Mouse (Mus musculus) lung, embryonic 14.5 days (tissue): Measurements from ENCODE around the gene Mtrf1. TPM values are rescaled to one million over a fixed set of nuclear protein-coding genes. Genes with fewer than 3 reads are reported as not detected.
"Not testable (repeated sequence)": the region's sequence is repeated elsewhere in the genome, so short reads cannot be mapped to it uniquely, and the experiment has no call there.

Experiments used
- ATAC-seq: fragments of 200-750 bp; cut with Nextera tagmentation; 2 replicates; pipeline ENCODE4 v1.8.0; 2017; ENCODE audit warnings: mild to moderate bottlenecking, moderate TSS enrichment, moderate library complexity; ENCODE audit not compliant: insufficient read depth
- DNase-seq: peaks from one replicate; pipeline ENCODE4 v3.0.0-alpha.2; 2015
- H3K27ac ChIP-seq: fragments of 300-500 bp; sonication (generic); 2 replicates; pipeline ENCODE4 v1.5.1; 2014; ENCODE audit warnings: low read depth, mild to moderate bottlenecking, moderate library complexity
- H3K27me3 ChIP-seq: fragments of 300-500 bp; sonication (generic); 2 replicates; pipeline ENCODE4 v1.6.1; 2014; ENCODE audit warnings: low read length, control low read depth; ENCODE audit not compliant: insufficient read depth
- H3K36me3 ChIP-seq: fragments of 300-500 bp; sonication (generic); 2 replicates; pipeline ENCODE4 v1.6.1; 2014; ENCODE audit warnings: control low read depth; ENCODE audit not compliant: insufficient read depth
- H3K4me1 ChIP-seq: fragments of 300-500 bp; sonication (generic); 2 replicates; pipeline ENCODE4 v1.6.1; 2014; ENCODE audit warnings: antibody characterized with exemption, control low read depth; ENCODE audit not compliant: insufficient read depth
- H3K4me2 ChIP-seq: fragments of 300-500 bp; sonication (generic); 2 replicates; pipeline ENCODE4 v1.6.1; 2014; ENCODE audit warnings: mild to moderate bottlenecking
- H3K4me3 ChIP-seq: fragments of 300-500 bp; sonication (generic); 2 replicates; pipeline ENCODE4 v1.5.1; 2014; ENCODE audit warnings: low read depth, low read length
- H3K9ac ChIP-seq: fragments of 300-500 bp; sonication (generic); 2 replicates; pipeline ENCODE4 v1.6.1; 2014
- H3K9me3 ChIP-seq: fragments of 300-500 bp; sonication (generic); 2 replicates; pipeline ENCODE4 v1.6.1; 2016; ENCODE audit warnings: low read depth, low read length, control low read depth
- CTCF ChIP-seq: IDR thresholded peaks from 2 replicates; pipeline ENCODE4 v1.5.1; 2016; ENCODE audit warnings: antibody characterized with exemption, low read depth
- WGBS: fragments of 180-500 bp; shearing (Covaris S2); extraction: QIAGEN DNeasy Blood & Tissue Kit; methylation state at CpG from one replicate; pipeline ENCODE4 v1.1.7; 2014; 5-methylcytosine and 5-hydroxymethylcytosine counted together
- polyA plus RNA-seq: library from polyadenylated mRNA; unstranded; fragments of >200 nt; fragmentation: Nextera tagmentation; extraction: Ambion mirVana; gene quantifications from 2 replicates; pipeline ENCODE4 v1.2.1, GENCODE M21; 2014

Gene Mtrf1
- polyA plus RNA-seq, 1 experiment from 2014 or later = 10.1 TPM

DNA sequence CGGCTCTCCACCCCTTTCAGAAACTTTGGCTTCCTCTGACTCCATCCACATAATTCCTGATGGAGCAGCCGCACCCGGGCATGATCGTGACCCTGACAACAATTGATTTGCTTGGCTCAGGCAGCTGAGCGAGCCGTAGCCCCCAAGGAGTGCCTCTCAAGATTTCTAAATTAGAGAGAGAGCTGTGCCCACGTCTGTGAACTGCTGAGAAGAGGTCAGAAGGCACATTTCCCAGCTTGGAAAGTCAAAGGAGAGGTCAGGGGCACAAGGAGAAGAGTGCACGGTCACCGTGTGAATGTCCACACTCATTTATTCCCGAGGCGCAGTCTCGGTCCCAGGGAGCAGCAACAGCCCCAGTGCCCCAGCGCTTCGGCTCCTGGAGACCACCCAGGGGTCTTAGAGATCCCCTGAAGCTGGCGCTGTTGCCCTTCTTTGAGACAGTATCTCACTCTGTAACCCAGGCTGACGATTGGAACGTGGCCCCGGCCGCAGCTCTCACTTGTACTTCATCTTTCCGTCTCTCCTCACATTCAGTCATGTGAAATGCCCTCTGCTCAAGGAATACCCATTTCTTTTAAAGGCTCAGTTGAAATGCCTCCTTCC lies 22.6 kb downstream of the Mtrf1 start:
- WGBS = 61% methylated on average over 20 of the region's 20 CpGs
- Histone ChIP-seq H3K27me3 (no peaks in the 10 kb centered on the region), H3K9me3 (no peaks in the 10 kb centered on the region), H3K9ac (no peak overlapping the region), H3K27ac (no peak overlapping the region), H3K4me1 (no peaks in the 10 kb centered on the region), H3K4me2 (no peak overlapping the region), H3K4me3 (no peak overlapping the region), H3K36me3 (peaks cover 12% of the 10 kb centered on the region; the same call in 1 of the 2 replicates)
- DNase-seq = no peak
- ATAC-seq = no peak
- no peak for TF ChIP-seq CTCF

DNA sequence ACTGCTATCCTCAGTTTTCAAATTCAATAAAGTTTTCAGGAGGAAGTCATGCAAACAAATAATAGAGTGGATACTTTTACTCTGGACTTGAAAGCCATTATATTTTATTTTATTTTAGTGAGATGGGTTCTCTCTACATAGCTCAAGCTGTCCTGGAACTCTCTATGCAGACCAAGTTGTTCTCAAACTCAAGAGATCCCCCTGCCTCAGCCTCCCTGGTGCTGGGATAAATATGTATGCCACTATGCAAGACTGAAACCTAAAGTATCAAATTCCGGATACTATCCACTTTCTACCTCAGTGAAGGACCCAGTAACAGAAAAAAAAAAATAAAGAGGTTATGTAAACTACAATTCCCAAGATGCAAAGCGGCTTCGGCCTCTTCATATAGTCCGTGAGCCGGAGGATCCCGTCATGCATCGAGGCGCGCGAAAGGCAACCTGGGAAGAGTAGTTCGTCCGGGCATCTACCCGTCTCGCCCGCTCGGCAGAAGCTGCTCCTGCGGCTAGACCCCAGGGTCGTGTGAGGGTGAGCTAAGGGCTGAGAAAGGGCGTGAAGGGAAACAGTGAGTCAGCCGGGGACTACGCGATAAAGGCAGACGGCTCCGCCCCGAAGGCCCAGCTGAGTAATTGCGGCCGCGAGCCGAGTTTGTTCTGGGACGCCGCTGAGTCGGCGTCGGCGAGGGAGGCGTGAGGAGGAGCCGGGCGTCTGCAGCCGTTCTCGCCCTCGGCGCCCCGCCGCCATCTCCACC lies 28.6 kb downstream of the Mtrf1 start, which contains the start of gene Kbtbd7:
TSS of gene Kbtbd7 (plus strand) at position 533 of the 751 bp plus-strand sequence.
- WGBS = under 1% methylated on average over 44 of the region's 44 CpGs
- Histone ChIP-seq H3K27me3 (no peaks in the 10 kb centered on the region), H3K4me2 (peak within 1 kb of the TSS; percentile 57), H3K36me3 (peaks cover 8% of the 10 kb centered on the region; the same call in 1 of the 2 replicates), H3K27ac (peak within 1 kb of the TSS; percentile 72), H3K9me3 (peaks cover 11% of the 10 kb centered on the region), H3K4me1 (no peaks in the 10 kb centered on the region), H3K9ac (peak within 1 kb of the TSS; percentile 58), H3K4me3 (peak within 1 kb of the TSS; percentile 49)
- ATAC-seq (peak; percentile 99), DNase-seq (peak; percentile 97)
- TF ChIP-seq CTCF = no peak

DNA sequence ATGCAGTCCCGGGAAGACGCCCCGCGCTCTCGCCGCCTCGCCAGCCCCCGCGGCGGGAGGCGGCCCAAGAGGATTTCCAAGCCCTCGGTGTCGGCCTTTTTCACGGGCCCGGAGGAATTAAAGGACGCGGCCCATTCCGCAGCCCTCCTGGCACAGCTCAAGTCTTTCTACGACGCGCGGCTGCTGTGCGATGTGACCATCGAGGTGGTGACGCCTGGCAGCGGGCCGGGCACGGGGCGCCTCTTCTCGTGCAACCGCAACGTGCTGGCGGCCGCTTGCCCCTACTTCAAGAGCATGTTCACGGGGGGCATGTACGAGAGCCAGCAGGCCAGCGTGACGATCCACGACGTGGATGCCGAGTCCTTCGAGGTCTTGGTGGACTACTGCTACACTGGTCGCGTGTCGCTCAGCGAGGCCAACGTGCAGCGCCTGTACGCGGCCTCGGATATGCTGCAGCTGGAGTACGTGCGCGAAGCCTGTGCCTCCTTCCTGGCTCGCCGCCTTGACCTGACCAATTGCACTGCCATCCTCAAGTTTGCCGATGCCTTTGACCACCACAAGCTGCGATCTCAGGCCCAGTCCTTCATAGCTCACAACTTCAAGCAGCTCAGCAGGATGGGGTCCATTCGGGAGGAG lies 29.3 kb downstream of the Mtrf1 start:
- WGBS = 47% methylated on average over 8 of the region's 59 CpGs
- Histone ChIP-seq H3K27ac (peak overlapping the region; percentile 72), H3K9me3 (peaks cover 11% of the 10 kb centered on the region), H3K4me3 (peak overlapping the region; percentile 49), H3K4me2 (peak overlapping the region; percentile 57), H3K9ac (peak overlapping the region; percentile 58)
- H3K4me1 ChIP-seq, H3K27me3 ChIP-seq, H3K36me3 ChIP-seq, DNase-seq: not testable (repeated sequence)
- ATAC-seq = peak; percentile 59

DNA sequence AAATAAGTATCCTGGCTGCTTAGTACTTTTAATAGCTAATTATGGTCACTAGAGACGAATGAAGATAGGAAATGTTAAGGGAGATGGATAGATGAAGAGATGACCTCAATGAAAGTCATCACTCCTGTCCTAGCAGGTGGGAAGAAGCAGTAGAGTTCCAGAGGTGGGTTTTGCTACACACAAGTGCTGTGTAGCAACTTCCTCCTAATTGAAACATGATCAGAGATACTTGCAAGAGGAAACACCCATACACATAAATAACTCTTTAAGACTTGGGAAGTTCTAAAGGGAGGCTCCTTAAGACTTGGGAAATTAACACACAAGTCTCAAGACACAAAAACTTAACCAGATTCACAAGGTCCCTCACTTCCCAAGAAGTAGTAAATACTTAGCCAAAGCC lies 36.5 kb downstream of the Mtrf1 start:
- ATAC-seq = no peak
- no peaks in the 10 kb centered on the region for H3K9me3 ChIP-seq
- H3K4me2 ChIP-seq = no peak overlapping the region
- H3K4me1 ChIP-seq = no peaks in the 10 kb centered on the region
- no peak overlapping the region for H3K27ac ChIP-seq
- no peak for TF ChIP-seq CTCF
- H3K27me3 ChIP-seq = no peaks in the 10 kb centered on the region
- DNase-seq = no peak
- no peaks in the 10 kb centered on the region for H3K36me3 ChIP-seq
- WGBS = 76% methylated on average over 1 of the region's 1 CpGs
- no peak overlapping the region for H3K9ac ChIP-seq
- H3K4me3 ChIP-seq = no peak overlapping the region

DNA sequence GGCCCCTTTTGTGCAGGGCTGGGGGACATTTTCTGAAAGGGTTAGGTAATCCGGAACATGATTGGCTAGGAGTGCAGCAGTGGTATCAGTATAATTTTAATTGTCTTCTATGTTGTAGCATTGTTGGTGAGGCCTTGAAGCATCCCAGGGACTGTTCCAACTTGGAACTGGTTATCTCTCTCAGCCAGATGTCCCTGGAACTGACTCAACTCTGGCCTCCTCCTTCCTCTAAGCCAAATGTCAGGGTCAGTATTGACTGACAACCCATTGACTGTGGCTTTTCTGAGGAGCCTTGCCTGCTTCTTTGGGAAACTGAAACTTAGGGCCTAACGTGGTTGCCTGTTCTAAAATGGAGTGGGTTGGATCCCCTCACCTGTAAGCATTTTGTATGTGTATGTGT lies 43.1 kb downstream of the Mtrf1 start:
- WGBS = 84% methylated on average over 2 of the region's 2 CpGs
- TF ChIP-seq CTCF = no peak
- no peak for DNase-seq

DNA sequence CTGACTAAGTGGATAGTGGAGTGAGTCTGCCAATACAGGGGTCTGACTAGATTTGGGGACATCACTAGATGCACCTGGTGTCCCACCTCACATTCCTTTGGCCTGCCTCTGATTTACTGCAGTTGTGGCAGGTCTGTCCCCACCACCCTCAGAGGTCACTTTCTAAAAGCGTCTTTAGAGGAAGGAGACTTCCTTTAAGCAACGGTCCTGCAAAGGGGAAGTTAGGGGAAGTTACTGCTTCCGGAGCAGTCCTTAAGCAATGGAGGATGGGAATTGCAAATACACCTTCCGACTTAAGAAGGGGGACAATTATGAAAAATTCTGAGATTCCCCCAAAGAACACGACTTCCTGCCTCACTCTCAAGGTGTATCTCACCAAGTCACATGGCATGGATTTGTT lies 43.9 kb downstream of the Mtrf1 start:
- 65% methylated on average over 5 of the region's 5 CpGs for WGBS

More for the DNA sequence above, 43.1 kb downstream of the Mtrf1 start:
- H3K9ac ChIP-seq = no peak overlapping the region
- H3K4me3 ChIP-seq = no peak overlapping the region
- no peaks in the 10 kb centered on the region for H3K36me3 ChIP-seq
- ATAC-seq = no peak
- no peaks in the 10 kb centered on the region for H3K9me3 ChIP-seq
- H3K4me1 ChIP-seq = no peaks in the 10 kb centered on the region
- H3K27me3 ChIP-seq = no peaks in the 10 kb centered on the region
- H3K4me2 ChIP-seq = no peak overlapping the region
- no peak overlapping the region for H3K27ac ChIP-seq

DNA sequence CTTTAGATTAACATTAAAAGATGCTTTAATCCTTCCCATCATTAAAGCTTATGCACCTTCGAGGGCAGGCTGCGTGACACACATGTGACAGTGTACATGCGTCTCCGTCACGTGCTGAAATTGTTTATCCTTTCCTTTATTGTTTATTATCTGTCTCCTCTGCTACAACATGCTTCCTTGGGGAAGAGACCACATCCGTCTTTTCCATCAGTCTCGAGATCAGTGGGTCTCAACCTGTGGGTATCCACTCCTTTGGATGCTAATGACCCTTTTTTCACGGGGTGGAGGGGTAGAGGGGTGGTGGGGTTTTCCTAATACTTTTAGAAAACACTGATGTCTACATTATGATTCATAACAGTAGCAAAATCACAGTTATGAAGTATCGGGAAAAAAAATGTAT lies 47.0 kb downstream of the Mtrf1 start:
- 70% methylated on average over 9 of the region's 9 CpGs for WGBS
- TF ChIP-seq CTCF = no peak

More for the DNA sequence above, 43.9 kb downstream of the Mtrf1 start:
- no peaks in the 10 kb centered on the region for H3K4me1 ChIP-seq
- DNase-seq = peak; percentile 8
- H3K9ac ChIP-seq = no peak overlapping the region
- no peaks in the 10 kb centered on the region for H3K9me3 ChIP-seq
- H3K4me2 ChIP-seq = no peak overlapping the region
- no peaks in the 10 kb centered on the region for H3K27me3 ChIP-seq
- no peak for ATAC-seq
- no peaks in the 10 kb centered on the region for H3K36me3 ChIP-seq
- TF ChIP-seq CTCF = no peak
- no peak overlapping the region for H3K4me3 ChIP-seq
- no peak overlapping the region for H3K27ac ChIP-seq

More for the DNA sequence above, 47.0 kb downstream of the Mtrf1 start:
- Histone ChIP-seq H3K4me1 (no peaks in the 10 kb centered on the region), H3K27me3 (no peaks in the 10 kb centered on the region), H3K36me3 (no peaks in the 10 kb centered on the region), H3K4me2 (no peak overlapping the region), H3K9ac (no peak overlapping the region), H3K4me3 (no peak overlapping the region), H3K27ac (no peak overlapping the region), H3K9me3 (no peaks in the 10 kb centered on the region)
- ATAC-seq = no peak
- DNase-seq = no peak
